Mouse (Mus musculus) midbrain, embryonic 11.5 days (tissue): Measurements from ENCODE around the gene Lyplal1. TPM values are rescaled to one million over a fixed set of nuclear protein-coding genes. Genes with fewer than 3 reads are reported as not detected.

Experiments
- ATAC-seq: fragments of 200-750 bp; cut with Nextera tagmentation; 2 replicates; pipeline ENCODE4 v1.8.0; 2017; ENCODE audit warnings: moderate TSS enrichment, moderate library complexity; ENCODE audit not compliant: low FRiP score
- DNase-seq: peaks from one replicate; pipeline ENCODE4 v3.0.0; 2015; ENCODE audit warnings: low spot score; ENCODE audit errors: missing footprints
- H3K27ac ChIP-seq: fragments of 300-500 bp; sonication (generic); 2 replicates; pipeline ENCODE4 v1.5.1; 2014; ENCODE audit warnings: low read depth, low read length
- H3K27me3 ChIP-seq: fragments of 300-500 bp; sonication (generic); 2 replicates; pipeline ENCODE4 v1.6.1; 2014; ENCODE audit warnings: mild to moderate bottlenecking, low read length, moderate library complexity, mixed read lengths; ENCODE audit not compliant: control insufficient read depth, insufficient read depth
- H3K36me3 ChIP-seq: fragments of 300-500 bp; sonication (generic); 2 replicates; pipeline ENCODE4 v1.6.1; 2014; ENCODE audit warnings: mild to moderate bottlenecking, low read length, moderate library complexity, mixed read lengths; ENCODE audit not compliant: control insufficient read depth, insufficient read depth
- H3K4me1 ChIP-seq: fragments of 300-500 bp; sonication (generic); 2 replicates; pipeline ENCODE4 v1.6.1; 2014; ENCODE audit warnings: low read length; ENCODE audit not compliant: control insufficient read depth, insufficient read depth
- H3K4me2 ChIP-seq: fragments of 300-500 bp; sonication (generic); 2 replicates; pipeline ENCODE4 v1.6.1; 2014; ENCODE audit warnings: mild to moderate bottlenecking, moderate library complexity
- H3K4me3 ChIP-seq: fragments of 300-500 bp; sonication (generic); 2 replicates; pipeline ENCODE4 v1.5.1; 2014; ENCODE audit warnings: low read depth, low read length
- H3K9ac ChIP-seq: fragments of 300-500 bp; sonication (generic); 2 replicates; pipeline ENCODE4 v1.6.1; 2014; ENCODE audit warnings: low read length
- H3K9me3 ChIP-seq: fragments of 300-500 bp; sonication (generic); 2 replicates; pipeline ENCODE4 v1.6.1; 2016; ENCODE audit warnings: low read length; ENCODE audit not compliant: control insufficient read depth
- WGBS: fragments of 180-500 bp; shearing (Covaris S2); extraction: QIAGEN DNeasy Blood & Tissue Kit; methylation state at CpG from one replicate; pipeline ENCODE4 v1.1.7; 2014; 5-methylcytosine and 5-hydroxymethylcytosine counted together
- polyA plus RNA-seq: library from polyadenylated mRNA; unstranded; fragments of >200 nt; fragmentation: Nextera tagmentation; extraction: Ambion mirVana; gene quantifications from 2 replicates; pipeline ENCODE4 v1.2.1, GENCODE M21; 2014

Gene Lyplal1
- 20.7 and 21.6 TPM in 2 replicates for polyA plus RNA-seq

DNA sequence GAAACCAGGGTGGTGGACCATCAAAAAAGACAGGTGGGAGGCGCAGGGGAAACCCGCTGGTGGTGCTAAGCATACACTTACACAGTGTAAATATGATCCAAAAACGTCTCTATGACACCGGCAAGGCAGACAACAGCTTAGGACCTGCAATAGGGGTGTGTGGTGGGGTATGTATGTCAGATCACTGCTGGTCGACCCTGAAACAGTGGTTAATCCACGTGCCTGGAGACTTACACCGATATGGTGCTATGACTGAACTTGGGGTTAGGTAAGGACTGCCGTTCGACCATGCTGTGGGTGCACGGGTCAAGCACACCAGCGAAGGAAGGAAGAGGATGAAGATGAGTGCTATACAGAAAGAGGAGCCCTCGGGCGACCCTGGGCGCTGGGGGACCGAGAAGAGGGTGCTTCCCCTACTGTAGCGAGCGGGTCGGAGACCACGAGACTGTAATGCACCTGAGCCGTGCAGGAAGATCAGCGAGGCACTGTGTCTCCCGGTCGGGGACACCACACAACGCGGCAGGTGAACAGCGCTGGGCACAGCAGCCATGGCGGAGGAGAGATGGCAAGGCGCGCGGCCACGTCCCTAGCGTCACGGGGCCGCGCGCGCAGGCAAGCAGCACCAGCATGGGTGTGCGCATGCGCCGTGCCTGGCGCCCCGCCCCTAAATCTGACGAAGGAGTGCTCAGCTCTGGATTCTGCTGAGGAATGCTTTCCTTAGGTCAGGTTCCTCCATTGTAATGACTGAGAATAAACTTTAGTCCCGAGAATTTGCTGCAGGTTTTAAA, at the start of gene Lyplal1:
Gene Lyplal1 (minus strand): TSS at position 610 of the 788 bp plus-strand sequence.
- H3K4me1 ChIP-seq, result peaks cover 3% of the 10 kb centered on the region
- no peak within 1 kb of the TSS for H3K27ac ChIP-seq
- peak within 1 kb of the TSS; percentile 73 for H3K4me3 ChIP-seq
- no peaks in the 10 kb centered on the region for H3K36me3 ChIP-seq
- no peaks in the 10 kb centered on the region for H3K27me3 ChIP-seq
- H3K9me3 ChIP-seq, result no peaks in the 10 kb centered on the region
- DNase-seq (peak; percentile 100), ATAC-seq (peak; percentile 96)
- peak within 1 kb of the TSS; percentile 89 for H3K9ac ChIP-seq
- WGBS, result 4% methylated on average over 44 of the region's 44 CpGs
- H3K4me2 ChIP-seq, result peak within 1 kb of the TSS; percentile 66

DNA sequence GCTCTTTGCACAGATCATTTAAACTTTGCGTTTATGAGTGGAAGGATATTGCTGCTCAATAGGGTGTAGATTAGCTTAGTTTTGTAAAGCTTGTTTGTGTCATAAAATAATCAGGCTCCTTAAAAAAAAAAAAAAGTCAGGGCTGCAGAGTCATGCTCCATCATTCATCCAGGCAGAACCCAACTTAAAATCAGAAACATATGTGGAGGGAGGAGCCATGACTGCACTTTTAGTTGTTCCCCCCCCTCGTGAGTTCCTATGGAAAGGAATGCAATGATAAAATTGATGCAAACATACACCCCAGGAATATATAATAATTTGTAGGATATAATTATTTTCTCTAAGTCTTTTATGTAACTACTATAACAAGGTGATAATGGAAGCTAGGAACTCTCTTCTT, 46.5 kb upstream of the Lyplal1 start:
- WGBS, result 70% methylated on average over 2 of the region's 2 CpGs
- ATAC-seq (no peak), DNase-seq (no peak)

GRCm38 (mm10) chr1:186163206-186163605, 46.1 kb upstream of the Lyplal1 start:
- H3K4me1 ChIP-seq, result no peaks in the 10 kb centered on the region
- H3K9me3 ChIP-seq, result no peaks in the 10 kb centered on the region
- DNase-seq, result no peak
- no peak overlapping the region for H3K27ac ChIP-seq
- H3K9ac ChIP-seq, result no peak overlapping the region
- no peak for ATAC-seq
- no peaks in the 10 kb centered on the region for H3K27me3 ChIP-seq
- H3K36me3 ChIP-seq, result no peaks in the 10 kb centered on the region
- WGBS, result 62% methylated on average over 12 of the region's 12 CpGs
- H3K4me3 ChIP-seq, result no peak overlapping the region
- H3K4me2 ChIP-seq, result no peak overlapping the region

More for the DNA sequence above, 46.5 kb upstream of the Lyplal1 start:
- Histone ChIP-seq H3K4me3 (no peak overlapping the region), H3K27me3 (no peaks in the 10 kb centered on the region), H3K36me3 (no peaks in the 10 kb centered on the region), H3K9me3 (no peaks in the 10 kb centered on the region), H3K4me1 (no peaks in the 10 kb centered on the region), H3K27ac (no peak overlapping the region), H3K9ac (no peak overlapping the region), H3K4me2 (no peak overlapping the region)

GRCm38 (mm10) chr1:186150376-186150775, 33.3 kb upstream of the Lyplal1 start:
- Histone ChIP-seq H3K4me2 (no peak overlapping the region), H3K27me3 (no peaks in the 10 kb centered on the region), H3K4me1 (no peaks in the 10 kb centered on the region), H3K4me3 (no peak overlapping the region), H3K27ac (no peak overlapping the region), H3K9ac (no peak overlapping the region), H3K36me3 (no peaks in the 10 kb centered on the region), H3K9me3 (no peaks in the 10 kb centered on the region)
- 72% methylated on average over 5 of the region's 5 CpGs for WGBS
- ATAC-seq (no peak; the same call in 1 of the 2 replicates), DNase-seq (no peak)

GRCm38 (mm10) chr1:186145444-186145843, 28.3 kb upstream of the Lyplal1 start:
- Histone ChIP-seq H3K4me2 (no peak overlapping the region), H3K27me3 (no peaks in the 10 kb centered on the region), H3K4me3 (no peak overlapping the region), H3K27ac (no peak overlapping the region), H3K9ac (no peak overlapping the region), H3K36me3 (no peaks in the 10 kb centered on the region), H3K4me1 (no peaks in the 10 kb centered on the region), H3K9me3 (no peaks in the 10 kb centered on the region)
- ATAC-seq (peak; percentile 11; the same call in 1 of the 2 replicates), DNase-seq (no peak)
- 64% methylated on average over 6 of the region's 6 CpGs for WGBS

DNA sequence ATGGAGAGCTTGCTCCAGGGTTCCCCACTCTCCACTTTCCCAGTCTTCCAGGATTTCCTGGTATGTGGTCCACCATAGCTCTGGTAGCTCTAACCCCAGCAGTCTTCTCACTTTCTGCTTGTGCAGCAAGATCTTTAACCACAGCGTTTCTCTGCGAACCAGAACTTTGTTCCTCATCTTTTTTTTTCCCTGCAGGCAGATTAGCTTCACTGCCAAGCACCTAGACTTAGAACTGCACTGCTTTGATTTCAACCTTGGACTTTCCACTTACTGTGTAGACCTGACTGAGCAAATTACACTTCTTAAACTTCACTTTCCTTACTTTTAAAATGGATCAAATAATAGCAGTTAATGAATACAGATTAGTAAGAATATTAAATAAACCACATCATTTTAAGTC, 23.1 kb upstream of the Lyplal1 start:
- 83% methylated on average over 2 of the region's 2 CpGs for WGBS
- Histone ChIP-seq H3K27me3 (no peaks in the 10 kb centered on the region), H3K4me3 (no peak overlapping the region), H3K9me3 (no peaks in the 10 kb centered on the region), H3K9ac (no peak overlapping the region), H3K4me2 (no peak overlapping the region), H3K27ac (no peak overlapping the region), H3K4me1 (no peaks in the 10 kb centered on the region), H3K36me3 (no peaks in the 10 kb centered on the region)
- no peak for DNase-seq
- no peak for ATAC-seq

DNA sequence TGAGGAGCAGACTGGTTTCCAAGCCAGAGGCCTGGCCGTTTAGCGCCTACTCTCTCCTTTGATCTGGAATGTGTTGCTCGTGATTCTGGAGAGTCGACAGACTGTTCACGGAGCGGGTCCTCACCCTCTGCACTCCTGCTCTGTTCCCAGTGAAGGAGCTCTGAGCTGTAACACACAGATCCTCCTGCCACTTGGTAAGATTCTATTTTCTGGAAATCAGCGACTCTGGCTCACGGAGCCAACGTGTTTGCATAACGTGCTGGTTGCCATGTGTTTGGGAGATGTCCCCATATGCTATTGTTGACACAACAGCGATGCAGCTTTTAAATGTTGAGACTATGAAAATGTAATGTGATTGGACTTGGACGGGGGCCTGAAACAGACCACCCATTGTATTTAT, 20.8 kb upstream of the Lyplal1 start:
- no peaks in the 10 kb centered on the region for H3K4me1 ChIP-seq
- H3K9me3 ChIP-seq, result no peaks in the 10 kb centered on the region
- H3K27me3 ChIP-seq, result no peaks in the 10 kb centered on the region
- no peak overlapping the region for H3K4me2 ChIP-seq
- H3K27ac ChIP-seq, result no peak overlapping the region
- ATAC-seq (0 out of 2 replicates have a peak, but pooled peaks have one; percentile 44), DNase-seq (no peak)
- no peak overlapping the region for H3K9ac ChIP-seq
- 79% methylated on average over 12 of the region's 12 CpGs for WGBS
- H3K4me3 ChIP-seq, result no peak overlapping the region
- H3K36me3 ChIP-seq, result no peaks in the 10 kb centered on the region

DNA sequence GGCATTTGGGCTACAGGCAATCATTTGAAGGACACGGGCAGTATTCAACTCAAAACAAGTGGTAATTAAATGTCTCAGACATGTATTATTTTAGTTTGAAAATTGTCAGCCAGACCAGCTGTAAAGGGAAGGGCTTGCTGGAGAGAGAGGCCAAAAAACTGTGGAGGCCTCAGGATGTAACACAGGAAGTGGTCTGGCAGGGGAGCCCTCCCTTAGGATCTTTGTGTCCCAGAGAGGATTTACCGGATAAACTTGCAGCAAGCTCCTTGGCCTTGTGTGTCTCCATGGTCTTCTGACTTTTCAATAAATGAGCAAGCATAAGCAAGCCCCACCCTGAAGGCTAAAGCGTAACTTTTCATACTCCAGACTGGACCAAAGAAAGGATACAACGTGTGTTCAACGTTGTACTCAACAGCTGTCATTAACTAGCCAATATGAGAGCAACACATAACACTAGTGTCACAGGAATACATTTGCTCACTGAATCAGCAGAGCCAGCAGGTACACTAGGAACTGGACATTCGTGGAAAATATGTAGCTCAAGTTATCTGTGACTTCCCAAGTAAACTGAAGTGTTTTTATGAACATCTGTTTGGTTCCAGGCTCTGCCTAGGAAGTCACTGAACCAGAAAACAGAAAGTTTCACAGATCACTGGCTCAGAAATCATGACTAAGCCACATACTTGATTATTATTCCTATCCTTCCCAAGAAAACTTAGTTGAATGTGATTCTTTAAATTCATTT, 19.7 kb upstream of the Lyplal1 start:
- Histone ChIP-seq H3K4me3 (no peak overlapping the region), H3K4me1 (no peaks in the 10 kb centered on the region), H3K9me3 (no peaks in the 10 kb centered on the region), H3K27ac (no peak overlapping the region), H3K4me2 (no peak overlapping the region), H3K27me3 (no peaks in the 10 kb centered on the region), H3K9ac (no peak overlapping the region), H3K36me3 (no peaks in the 10 kb centered on the region)
- DNase-seq (no peak), ATAC-seq (no peak)
- WGBS, result 84% methylated on average over 6 of the region's 6 CpGs

- H3K36me3 ChIP-seq, result no peaks in the 10 kb centered on the region
- H3K4me2 ChIP-seq, result no peak overlapping the region
- ATAC-seq, result no peak
- peaks cover 4% of the 10 kb centered on the region for H3K4me1 ChIP-seq
- H3K9me3 ChIP-seq, result no peaks in the 10 kb centered on the region
- no peak overlapping the region for H3K27ac ChIP-seq
- no peak overlapping the region for H3K9ac ChIP-seq
- WGBS, result 86% methylated on average over 3 of the region's 3 CpGs
- no peaks in the 10 kb centered on the region for H3K27me3 ChIP-seq
- no peak for DNase-seq
- no peak overlapping the region for H3K4me3 ChIP-seq
These were observed 14.4 kb upstream of the Lyplal1 start for GRCm38 (mm10) chr1:186131465-186131864.
